Mouse (Mus musculus): ENCODE measurements around the gene Magi1.

GRCm38 (mm10) chr6:93979241-93979640 lies 304.5 kb downstream of the Magi1 start:
- TF ChIP-seq POLR2A (IDR thresholded peaks at IDR 0.05; ENCODE audit: borderline replicate concordance, control insufficient read depth, low read depth, low read length) (no peak), CTCF (IDR thresholded peaks at IDR 0.05; ENCODE audit: control insufficient read depth, insufficient read depth, low read length) (no peak)

All from bone marrow, adult 2 months (tissue).